ENCODE assay signal across 17 mouse cellular contexts in genomic region chr5:135573006-135573405, GRCm38 (mm10). TPM values are rescaled to one million over a fixed set of nuclear protein-coding genes. Genes with fewer than 3 reads are reported as not detected.
DNase-seq lines count a peak whose midpoint lies in the region; ATAC-seq lines count a peak whose summit lies in the region.
"Had no signal": no experiment of that assay in that cellular context is flagged by ENCODE, and none has a peak within 500 bp of the region (broad histone marks: within the 10 kb centered on the region; RNA-seq: fewer than 3 reads in every experiment).

TSS of gene Ccl24 (minus strand) at chr5:135573049.

- no peaks in the 10 kb centered on the region for H3K4me1 ChIP-seq in heart, embryonic 11.5 days (ENCODE audit: control insufficient read depth, insufficient read depth, low read length)
- no peaks in the 10 kb centered on the region for H3K4me1 ChIP-seq in intestine, embryonic 14.5 days (replicated peaks; ENCODE audit: control insufficient read depth, insufficient read depth, low read length)
- H3K4me1 ChIP-seq: embryonic facial prominence, embryonic 10.5 days; forebrain, embryonic 13.5 days; heart, embryonic 13.5 days had no signal

- DNase-seq in heart, adult 9 months (ENCODE audit: low spot score in 2 of 2), result peak; percentile 42 to 55
- no peak for DNase-seq in thymus, postnatal 0 days (ENCODE audit: low spot score)
- no peak for DNase-seq in thymus, postnatal 10 days (ENCODE audit: low spot score in 2 of 2)
- no peak for DNase-seq in intestine, embryonic 14.5 days (ENCODE audit: low spot score)
- no peak for DNase-seq in thymus, postnatal 14 days
- DNase-seq: adrenal gland, postnatal 36 days; cerebellum, adult 2 months; right cerebral cortex, postnatal 4 days had no signal

- ATAC-seq in heart, embryonic 11.5 days (replicated peaks; ENCODE audit: insufficient number of reproducible peaks, low FRiP score, low TSS enrichment), result no peak
- no peak for ATAC-seq in intestine, embryonic 14.5 days (replicated peaks; ENCODE audit: low FRiP score, low TSS enrichment, low read depth)
- peak; percentile 57; the same call in 1 of the 2 replicates for ATAC-seq in monocyte, adult 5-6 weeks (replicated peaks; ENCODE audit: insufficient number of reproducible peaks, low FRiP score, low TSS enrichment, poor library complexity, severe bottlenecking)
- ATAC-seq in erythroblast, adult 5-6 weeks (replicated peaks; ENCODE audit: low FRiP score, poor library complexity, severe bottlenecking), result no peak
- ATAC-seq: forebrain, embryonic 13.5 days; hindbrain, postnatal 0 days; lung, postnatal 0 days had no signal

- no peaks in the 10 kb centered on the region for H3K27me3 ChIP-seq in heart, embryonic 11.5 days (ENCODE audit: control insufficient read depth, insufficient read depth, low read length)
- no peaks in the 10 kb centered on the region for H3K27me3 ChIP-seq in intestine, embryonic 14.5 days (replicated peaks; ENCODE audit: control insufficient read depth, insufficient read depth, low read length)
- H3K27me3 ChIP-seq: forebrain, embryonic 13.5 days had no signal

- no peak within 1 kb of the TSS for H3K27ac ChIP-seq in heart, embryonic 11.5 days (ENCODE audit: low read depth, low read length)
- H3K27ac ChIP-seq in intestine, embryonic 14.5 days (ENCODE audit: low read depth), result no peak within 1 kb of the TSS
- H3K27ac ChIP-seq: embryonic facial prominence, embryonic 10.5 days; forebrain, embryonic 13.5 days; heart, embryonic 13.5 days; hindbrain, postnatal 0 days; stomach, postnatal 0 days had no signal

- no peak within 1 kb of the TSS for H3K4me2 ChIP-seq in heart, embryonic 11.5 days
- H3K4me2 ChIP-seq in intestine, embryonic 14.5 days (ENCODE audit: low read length), result no peak within 1 kb of the TSS
- H3K4me2 ChIP-seq: forebrain, embryonic 13.5 days; heart, embryonic 13.5 days had no signal

- H3K9me3 ChIP-seq in heart, embryonic 11.5 days (replicated peaks; ENCODE audit: control insufficient read depth, low read length), result no peaks in the 10 kb centered on the region
- no peaks in the 10 kb centered on the region for H3K9me3 ChIP-seq in intestine, embryonic 14.5 days (ENCODE audit: control insufficient read depth, low read length)
- H3K9me3 ChIP-seq: embryonic facial prominence, embryonic 10.5 days; forebrain, embryonic 13.5 days; heart, embryonic 13.5 days had no signal

- no peak within 1 kb of the TSS for H3K4me3 ChIP-seq in heart, embryonic 11.5 days (ENCODE audit: low read depth, low read length)
- no peak within 1 kb of the TSS for H3K4me3 ChIP-seq in intestine, embryonic 14.5 days (ENCODE audit: low read depth, low read length)
- H3K4me3 ChIP-seq: embryonic facial prominence, embryonic 10.5 days; forebrain, embryonic 13.5 days; heart, embryonic 13.5 days had no signal

- H3K9ac ChIP-seq in heart, embryonic 11.5 days (ENCODE audit: low read depth, low read length), result no peak within 1 kb of the TSS
- H3K9ac ChIP-seq in intestine, embryonic 14.5 days (ENCODE audit: low read length), result no peak within 1 kb of the TSS
- H3K9ac ChIP-seq: forebrain, embryonic 13.5 days; heart, embryonic 13.5 days had no signal

- H3K36me3 ChIP-seq in heart, embryonic 11.5 days (ENCODE audit: control insufficient read depth, insufficient read depth, low read length), result no peaks in the 10 kb centered on the region
- no peaks in the 10 kb centered on the region for H3K36me3 ChIP-seq in intestine, embryonic 14.5 days (ENCODE audit: control insufficient read depth, insufficient read depth, low read length)
- H3K36me3 ChIP-seq: embryonic facial prominence, embryonic 10.5 days; heart, embryonic 13.5 days had no signal

- 85% methylated on average over 6 of the region's 6 CpGs for WGBS in heart, embryonic 11.5 days (ENCODE audit: insufficient replicate concordance)
- 87% methylated on average over 6 of the region's 6 CpGs for WGBS in intestine, embryonic 14.5 days

RNA-seq across cellular contexts. Expression of gene Ccl24, which starts in this region (rescaled TPM):
- polyA plus RNA-seq in heart, embryonic 11.5 days (2014; fragmentation: Nextera tagmentation; extraction: Ambion mirVana), result 0.93 TPM in 1 of 2 replicates, not detected in the other
- polyA plus RNA-seq in thymus, postnatal 0 days (2015; fragmentation: Nextera tagmentation; extraction: Ambion mirVana), result 32.0 and 35.5 TPM in 2 replicates
- polyA plus RNA-seq in intestine, embryonic 14.5 days (2014; fragmentation: Nextera tagmentation; extraction: Ambion mirVana), result 13.0 and 16.0 TPM in 2 replicates
- total RNA-seq in monocyte, adult 5-6 weeks (2017), result not detected in 3 replicates
- total RNA-seq in erythroblast, adult 5-6 weeks (2015; ENCODE audit: low replicate concordance), result not detected in 2 replicates
- total RNA-seq in erythroblast, adult 5-6 weeks (2017; ENCODE audit: low replicate concordance), result not detected in 2 replicates

Comparison
In these comparisons a context has a peak if more than half of its experiments do, and no peak if none do; other contexts are left out.
1. Peak in ATAC-seq in monocyte, adult 5-6 weeks; RNA of the gene not detected or under 1 TPM.
2. DNase-seq: peak in heart, adult 9 months (2 of 2); none in thymus, postnatal 0 days (single experiment), thymus, postnatal 10 days (0 of 2), intestine, embryonic 14.5 days (single experiment) and thymus, postnatal 14 days (single experiment).